Mouse (Mus musculus) small intestine, adult 2 months (tissue): ENCODE measurements around the gene Prkca. TPM values are rescaled to one million over a fixed set of nuclear protein-coding genes. Genes with fewer than 3 reads are reported as not detected.

ENCODE experiments used
- H3K27ac ChIP-seq: fragments of 200-500 bp; 2 replicates; pipeline ENCODE4 v1.5.1; 2012; ENCODE audit warnings: low read depth, low read length, control low read depth, inconsistent platforms; ENCODE audit not compliant: insufficient read depth
- H3K27me3 ChIP-seq: fragments of 200-500 bp; 2 replicates; pipeline ENCODE4 v1.6.1; 2012; ENCODE audit warnings: mild to moderate bottlenecking, moderate library complexity, low read length, inconsistent platforms; ENCODE audit not compliant: control insufficient read depth, insufficient read depth
- H3K36me3 ChIP-seq: fragments of 200-500 bp; 2 replicates; pipeline ENCODE4 v1.6.1; 2012; ENCODE audit warnings: mild to moderate bottlenecking, low read length, control low read depth, inconsistent platforms; ENCODE audit not compliant: control insufficient read depth, insufficient read depth
- H3K4me1 ChIP-seq: fragments of 200-500 bp; 2 replicates; pipeline ENCODE4 v1.6.1; 2012; ENCODE audit warnings: low read length, inconsistent platforms, mixed read lengths; ENCODE audit not compliant: control insufficient read depth, insufficient read depth, insufficient read length
- H3K4me3 ChIP-seq: fragments of 200-500 bp; 2 replicates; pipeline ENCODE4 v1.5.1; 2012; ENCODE audit warnings: low read depth, mild to moderate bottlenecking, control low read depth, inconsistent platforms, low read length, moderate library complexity
- CTCF ChIP-seq: fragments of 200-500 bp; IDR thresholded peaks from 2 replicates; pipeline ENCODE4 v1.5.1; 2012; ENCODE audit warnings: low read depth, mild to moderate bottlenecking, control low read depth, inconsistent platforms, low read length, moderate library complexity, mixed read lengths; ENCODE audit not compliant: insufficient replicate concordance, insufficient read length; ENCODE audit errors: extremely low read depth
- POLR2A ChIP-seq: fragments of 200-500 bp; IDR thresholded peaks from 2 replicates; pipeline ENCODE4 v1.6.1; 2012; ENCODE audit warnings: low read depth, mild to moderate bottlenecking, control low read depth, inconsistent platforms, low read length, moderate library complexity
- WGBS: fragments of 180-500 bp; shearing (Covaris S2); methylation state at CpG from one replicate; pipeline ENCODE4 v1.1.7; 2018; 5-methylcytosine and 5-hydroxymethylcytosine counted together
- polyA plus RNA-seq: library from polyadenylated mRNA; depleted of rRNA; stranded (reverse); fragments of >200 nt; gene quantifications from 2 replicates; pipeline ENCODE4 v1.2.3, GENCODE M21; 2012

The Prkca gene
- polyA plus RNA-seq, 1 experiment: 13.9 TPM

- H3K27me3 ChIP-seq: no peaks in the 10 kb centered on the region
- H3K27ac ChIP-seq: no peak overlapping the region
- no peak overlapping the region for H3K4me3 ChIP-seq
- peaks cover 15% of the 10 kb centered on the region for H3K4me1 ChIP-seq
- 0 out of 2 replicates have a peak, but pooled peaks cover 2% of the 10 kb centered on the region for H3K36me3 ChIP-seq
- 86% methylated on average over 1 of the region's 1 CpGs for WGBS
- TF ChIP-seq CTCF: no peak
- TF ChIP-seq POLR2A: no peak
These were observed 63.9 kb downstream of the Prkca start for GRCm38 (mm10) chr11:108279748-108280373.

GRCm38 (mm10) chr11:108277096-108277495 lies 66.6 kb downstream of the Prkca start:
- Histone ChIP-seq H3K36me3 (no peaks in the 10 kb centered on the region), H3K27me3 (no peaks in the 10 kb centered on the region), H3K27ac (no peak overlapping the region), H3K4me3 (no peak overlapping the region), H3K4me1 (peaks cover 16% of the 10 kb centered on the region)
- WGBS: 83% methylated on average over 8 of the region's 8 CpGs
- TF ChIP-seq POLR2A (no peak), CTCF (no peak)

GRCm38 (mm10) chr11:108276148-108276547 lies 67.6 kb downstream of the Prkca start:
- Histone ChIP-seq H3K36me3 (no peaks in the 10 kb centered on the region), H3K4me1 (peaks cover 25% of the 10 kb centered on the region), H3K27ac (no peak overlapping the region), H3K27me3 (no peaks in the 10 kb centered on the region), H3K4me3 (no peak overlapping the region)
- no peak for TF ChIP-seq CTCF
- no peak for TF ChIP-seq POLR2A
- WGBS: 84% methylated on average over 2 of the region's 2 CpGs

GRCm38 (mm10) chr11:108274046-108274445 lies 69.7 kb downstream of the Prkca start:
- no peak for TF ChIP-seq CTCF
- TF ChIP-seq POLR2A: no peak
- 58% methylated on average over 7 of the region's 7 CpGs for WGBS
- no peaks in the 10 kb centered on the region for H3K36me3 ChIP-seq
- H3K27ac ChIP-seq: no peak overlapping the region
- no peak overlapping the region for H3K4me3 ChIP-seq
- no peaks in the 10 kb centered on the region for H3K27me3 ChIP-seq
- H3K4me1 ChIP-seq: peaks cover 27% of the 10 kb centered on the region; the same call in 1 of the 2 replicates

- H3K36me3 ChIP-seq: no peaks in the 10 kb centered on the region
- WGBS: 84% methylated on average over 12 of the region's 12 CpGs
- peak overlapping the region; percentile 68 for H3K27ac ChIP-seq
- no peaks in the 10 kb centered on the region for H3K27me3 ChIP-seq
- H3K4me1 ChIP-seq: peaks cover 27% of the 10 kb centered on the region; the same call in 1 of the 2 replicates
- H3K4me3 ChIP-seq: no peak overlapping the region
- no peak for TF ChIP-seq CTCF
These were observed 70.2 kb downstream of the Prkca start for GRCm38 (mm10) chr11:108273415-108273965.

GRCm38 (mm10) chr11:108272601-108273414 lies 70.9 kb downstream of the Prkca start:
- Histone ChIP-seq H3K4me1 (peaks cover 27% of the 10 kb centered on the region; the same call in 1 of the 2 replicates), H3K27me3 (no peaks in the 10 kb centered on the region), H3K4me3 (no peak overlapping the region), H3K36me3 (no peaks in the 10 kb centered on the region), H3K27ac (peak overlapping the region; percentile 68)
- WGBS: 42% methylated on average over 16 of the region's 16 CpGs
- no peak for TF ChIP-seq CTCF
- TF ChIP-seq POLR2A: no peak

GRCm38 (mm10) chr11:108271305-108271704 lies 72.4 kb downstream of the Prkca start:
- H3K4me1 ChIP-seq: peaks cover 25% of the 10 kb centered on the region; the same call in 1 of the 2 replicates
- H3K27ac ChIP-seq: no peak overlapping the region
- no peaks in the 10 kb centered on the region for H3K27me3 ChIP-seq
- no peaks in the 10 kb centered on the region for H3K36me3 ChIP-seq
- TF ChIP-seq CTCF (no peak), POLR2A (no peak)
- 25% methylated on average over 8 of the region's 8 CpGs for WGBS
- no peak overlapping the region for H3K4me3 ChIP-seq
